Mouse (Mus musculus) forebrain, embryonic 16.5 days (tissue): Measurements from ENCODE around the gene Slc2a3. TPM values are rescaled to one million over a fixed set of nuclear protein-coding genes. Genes with fewer than 3 reads are reported as not detected.

Experiments used
- ATAC-seq: fragments of 200-750 bp; cut with Nextera tagmentation; 2 replicates; pipeline ENCODE4 v1.8.0; 2017; ENCODE audit warnings: mild to moderate bottlenecking, moderate library complexity
- H3K27ac ChIP-seq: fragments of 300-500 bp; sonication (generic); 2 replicates; pipeline ENCODE4 v1.5.1; 2014; ENCODE audit warnings: low read length, control low read depth
- H3K27me3 ChIP-seq: fragments of 300-500 bp; sonication (generic); replicated peaks from 2 replicates; pipeline ENCODE4 v1.6.1; 2014; ENCODE audit warnings: low read length; ENCODE audit not compliant: control insufficient read depth, insufficient read depth
- H3K36me3 ChIP-seq: fragments of 300-500 bp; sonication (generic); 2 replicates; pipeline ENCODE4 v1.6.1; 2014; ENCODE audit not compliant: control insufficient read depth, insufficient read depth
- H3K4me1 ChIP-seq: fragments of 300-500 bp; sonication (generic); replicated peaks from 2 replicates; pipeline ENCODE4 v1.6.1; 2014; ENCODE audit warnings: low read length; ENCODE audit not compliant: control insufficient read depth, insufficient read depth
- H3K4me2 ChIP-seq: fragments of 300-500 bp; sonication (generic); 2 replicates; pipeline ENCODE4 v1.6.1; 2014; ENCODE audit warnings: mild to moderate bottlenecking, low read length, control low read depth
- H3K4me3 ChIP-seq: fragments of 300-500 bp; sonication (generic); replicated peaks from 2 replicates; pipeline ENCODE4 v1.5.1; 2014; ENCODE audit warnings: mild to moderate bottlenecking, low read length, control low read depth
- H3K9ac ChIP-seq: fragments of 300-500 bp; sonication (generic); replicated peaks from 2 replicates; pipeline ENCODE4 v1.6.1; 2014; ENCODE audit warnings: low read depth, low read length, control low read depth
- H3K9me3 ChIP-seq: fragments of 300-500 bp; sonication (generic); 2 replicates; pipeline ENCODE4 v1.6.1; 2016; ENCODE audit warnings: low read length; ENCODE audit not compliant: control insufficient read depth
- WGBS: fragments of 180-500 bp; shearing (Covaris S2); extraction: QIAGEN DNeasy Blood & Tissue Kit; methylation state at CpG from one replicate; pipeline ENCODE4 v1.1.7; 2014; 5-methylcytosine and 5-hydroxymethylcytosine counted together
- polyA plus RNA-seq: library from polyadenylated mRNA; unstranded; fragments of >200 nt; fragmentation: Nextera tagmentation; extraction: Ambion mirVana; gene quantifications from 2 replicates; pipeline ENCODE4 v1.2.1, GENCODE M21; 2015

Slc2a3 gene
- polyA plus RNA-seq, 1 experiment from 2014 or later, result 33.7 TPM

DNA sequence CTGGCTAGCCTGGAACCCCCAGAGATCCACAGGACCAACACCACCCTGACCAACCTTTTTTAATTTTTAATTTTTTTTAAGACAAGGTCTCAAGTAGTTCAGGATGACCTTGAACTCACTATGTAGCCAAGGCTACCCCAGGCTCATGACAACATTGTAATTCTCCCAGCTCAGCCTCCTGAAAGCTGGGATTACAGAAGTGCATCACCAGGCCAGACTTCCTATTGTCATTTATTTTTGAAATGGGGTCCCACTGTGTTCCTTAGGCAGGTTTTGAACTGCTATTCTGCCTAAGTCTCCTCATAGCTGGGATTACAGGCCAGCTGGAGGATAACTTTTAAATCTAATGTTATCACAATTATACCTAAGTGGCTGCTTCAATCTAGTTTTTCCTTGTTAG lies 39.5 kb downstream of the Slc2a3 start:
- no peak overlapping the region for H3K4me2 ChIP-seq

DNA sequence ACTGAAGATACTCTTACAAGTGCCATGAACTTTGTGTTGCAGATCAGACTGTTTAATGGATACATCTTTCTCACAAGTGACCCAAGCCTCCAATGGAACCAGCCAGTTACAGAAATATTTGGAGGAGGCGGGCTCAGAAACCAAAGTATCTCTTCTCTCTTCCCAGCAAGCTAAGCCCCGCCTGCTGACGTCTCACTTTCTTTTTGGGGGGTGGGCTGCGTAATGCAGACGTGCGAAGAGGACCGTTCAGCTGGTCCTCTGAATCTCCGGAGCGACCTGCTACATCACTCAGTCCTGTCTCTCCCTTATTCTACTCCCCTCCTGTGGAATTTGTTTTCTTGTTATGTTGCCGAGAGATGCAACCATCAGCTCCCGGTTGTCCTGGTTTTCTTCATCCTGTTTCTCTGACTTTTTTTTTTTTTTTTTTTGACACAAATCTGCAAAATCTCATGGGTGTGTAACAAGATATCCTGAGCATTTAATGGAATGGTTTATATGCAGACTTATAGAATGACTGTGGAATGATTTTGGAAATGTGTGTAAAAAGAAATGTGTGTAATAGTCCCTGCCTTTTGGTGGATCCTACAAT lies 40.3 kb downstream of the Slc2a3 start:
- Histone ChIP-seq H3K9ac (peak overlapping the region; percentile 53), H3K4me1 (peaks cover 3% of the 10 kb centered on the region; the same call in 1 of the 2 replicates), H3K36me3 (no peaks in the 10 kb centered on the region), H3K27me3 (no peaks in the 10 kb centered on the region), H3K27ac (peak overlapping the region; percentile 67; the same call in 1 of the 2 replicates), H3K9me3 (no peaks in the 10 kb centered on the region), H3K4me2 (peak overlapping the region; percentile 53), H3K4me3 (peak overlapping the region; percentile 51)
- peak; percentile 79 for ATAC-seq
- WGBS, result under 1% methylated on average over 11 of the region's 11 CpGs

More for the DNA sequence above, 39.5 kb downstream of the Slc2a3 start:
- Histone ChIP-seq H3K36me3 (no peaks in the 10 kb centered on the region), H3K4me1 (peaks cover 4% of the 10 kb centered on the region; the same call in 1 of the 2 replicates), H3K27ac (no peak overlapping the region), H3K9me3 (no peaks in the 10 kb centered on the region), H3K9ac (no peak overlapping the region; the same call in 1 of the 2 replicates), H3K27me3 (no peaks in the 10 kb centered on the region), H3K4me3 (no peak overlapping the region)
- no peak for ATAC-seq

DNA sequence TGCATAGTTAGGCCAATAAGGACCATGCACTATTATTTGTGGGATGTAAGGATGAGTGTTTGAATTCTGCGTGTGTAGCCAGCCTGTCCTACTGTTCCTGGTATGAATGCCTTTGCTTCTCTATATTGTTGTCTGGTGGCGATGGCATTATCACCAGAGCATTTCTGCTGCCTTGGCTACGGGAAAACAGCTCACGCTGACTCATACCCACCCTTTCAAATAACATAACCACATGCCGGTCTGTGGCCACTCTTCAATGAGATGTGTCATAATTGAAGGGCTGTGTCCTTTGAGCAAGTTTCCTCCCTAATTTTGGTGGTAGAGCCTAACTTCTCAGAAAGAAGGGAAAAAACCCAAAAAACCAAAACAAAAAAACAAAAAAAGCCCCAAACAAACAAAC lies 42.7 kb downstream of the Slc2a3 start:
- Histone ChIP-seq H3K4me1 (no peaks in the 10 kb centered on the region), H3K4me2 (no peak overlapping the region), H3K9ac (no peak overlapping the region), H3K27ac (no peak overlapping the region), H3K36me3 (no peaks in the 10 kb centered on the region), H3K27me3 (no peaks in the 10 kb centered on the region), H3K9me3 (no peaks in the 10 kb centered on the region), H3K4me3 (no peak overlapping the region)
- ATAC-seq, result no peak
- 50% methylated on average over 5 of the region's 5 CpGs for WGBS

DNA sequence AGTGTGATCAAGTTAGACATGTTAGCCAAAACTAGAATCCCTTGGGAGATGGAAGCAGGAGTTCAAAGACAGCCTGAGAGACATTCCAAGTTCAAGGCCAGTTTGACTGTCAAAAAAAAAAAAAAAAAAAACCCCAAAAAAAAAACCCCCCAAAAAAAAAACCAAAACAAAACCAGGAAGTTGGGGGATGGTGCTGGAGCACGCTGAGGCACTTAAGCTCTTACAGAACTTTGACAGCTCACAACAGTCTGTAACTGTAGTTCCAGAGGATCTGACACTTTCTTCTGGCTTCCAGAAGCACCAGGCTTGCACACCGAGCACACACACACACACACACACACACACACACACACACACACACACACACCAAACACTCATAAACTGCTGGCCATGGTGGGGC lies 45.5 kb downstream of the Slc2a3 start:
- 70% methylated on average over 2 of the region's 2 CpGs for WGBS
- H3K4me1 ChIP-seq, result no peaks in the 10 kb centered on the region
- ATAC-seq, result no peak
- no peaks in the 10 kb centered on the region for H3K27me3 ChIP-seq
- H3K9me3 ChIP-seq, result no peaks in the 10 kb centered on the region
- no peak overlapping the region for H3K4me3 ChIP-seq
- no peak overlapping the region for H3K27ac ChIP-seq
- no peak overlapping the region for H3K4me2 ChIP-seq
- no peak overlapping the region for H3K9ac ChIP-seq
- H3K36me3 ChIP-seq, result no peaks in the 10 kb centered on the region

DNA sequence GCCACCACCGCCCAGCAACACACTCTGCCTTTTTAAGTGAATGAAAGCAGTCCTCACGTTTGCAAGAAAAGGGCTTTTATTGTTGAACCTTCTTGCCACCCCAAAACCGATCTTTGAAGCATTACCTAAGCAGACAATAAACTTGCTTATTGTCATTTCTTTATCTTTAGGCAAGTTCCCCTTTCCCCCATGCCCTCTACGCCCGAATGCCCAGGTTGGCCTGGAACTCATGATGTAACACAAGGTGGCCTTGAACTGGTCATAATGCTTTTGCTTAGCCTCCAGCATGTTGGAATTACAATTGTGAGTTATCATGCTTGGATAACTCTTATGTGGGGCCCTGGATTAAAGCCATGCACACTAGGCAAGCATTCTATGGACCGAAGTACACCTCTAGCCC lies 50.9 kb downstream of the Slc2a3 start:
- no peaks in the 10 kb centered on the region for H3K9me3 ChIP-seq
- H3K4me2 ChIP-seq, result no peak overlapping the region
- H3K9ac ChIP-seq, result no peak overlapping the region
- H3K27ac ChIP-seq, result no peak overlapping the region
- WGBS, result 73% methylated on average over 6 of the region's 6 CpGs
- no peaks in the 10 kb centered on the region for H3K36me3 ChIP-seq
- no peaks in the 10 kb centered on the region for H3K27me3 ChIP-seq
- H3K4me1 ChIP-seq, result no peaks in the 10 kb centered on the region
- H3K4me3 ChIP-seq, result no peak overlapping the region
- no peak for ATAC-seq

DNA sequence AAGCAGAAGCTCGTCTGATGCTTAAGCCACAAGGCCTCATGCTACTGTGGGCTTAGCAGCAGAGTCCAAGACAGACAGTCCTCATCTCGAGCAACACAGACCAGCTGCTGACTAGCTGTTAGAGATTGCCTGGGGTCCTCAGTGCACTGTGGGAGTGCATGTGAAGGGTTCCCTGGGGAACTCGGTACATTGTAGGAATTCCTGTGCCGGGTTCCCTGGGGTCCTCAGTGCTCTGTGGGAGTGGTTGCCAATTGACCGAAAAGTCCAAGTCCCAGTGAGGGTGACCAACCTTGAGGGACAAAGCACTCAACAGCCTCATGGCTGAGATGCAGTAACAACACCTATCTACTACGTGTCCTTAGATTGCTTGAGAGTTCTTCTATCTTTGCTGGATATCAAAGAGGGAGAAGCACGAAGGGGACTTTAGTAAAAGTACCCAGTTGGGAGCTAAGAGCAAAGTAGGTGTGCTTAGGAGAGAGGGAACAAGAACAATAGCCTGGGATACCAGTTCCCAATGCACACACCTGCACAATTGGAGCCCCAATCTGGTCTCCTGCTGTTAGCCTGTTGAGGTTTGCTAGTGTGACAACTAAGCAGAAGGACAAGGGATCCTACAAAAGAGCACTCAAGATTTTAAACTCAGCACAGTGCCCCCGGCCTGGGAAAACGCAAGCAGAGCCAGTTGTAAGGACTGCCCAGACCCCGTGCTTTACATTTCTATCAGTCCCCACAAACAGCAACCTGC lies 56.8 kb downstream of the Slc2a3 start:
- H3K27ac ChIP-seq, result no peak overlapping the region
- H3K4me2 ChIP-seq, result no peak overlapping the region
- no peak overlapping the region for H3K4me3 ChIP-seq
- peaks cover 17% of the 10 kb centered on the region for H3K4me1 ChIP-seq
- no peaks in the 10 kb centered on the region for H3K36me3 ChIP-seq
- no peaks in the 10 kb centered on the region for H3K9me3 ChIP-seq
- ATAC-seq, result no peak
- 32% methylated on average over 10 of the region's 10 CpGs for WGBS
- no peak overlapping the region for H3K9ac ChIP-seq
- peaks cover 14% of the 10 kb centered on the region; the same call in 1 of the 2 replicates for H3K27me3 ChIP-seq

DNA sequence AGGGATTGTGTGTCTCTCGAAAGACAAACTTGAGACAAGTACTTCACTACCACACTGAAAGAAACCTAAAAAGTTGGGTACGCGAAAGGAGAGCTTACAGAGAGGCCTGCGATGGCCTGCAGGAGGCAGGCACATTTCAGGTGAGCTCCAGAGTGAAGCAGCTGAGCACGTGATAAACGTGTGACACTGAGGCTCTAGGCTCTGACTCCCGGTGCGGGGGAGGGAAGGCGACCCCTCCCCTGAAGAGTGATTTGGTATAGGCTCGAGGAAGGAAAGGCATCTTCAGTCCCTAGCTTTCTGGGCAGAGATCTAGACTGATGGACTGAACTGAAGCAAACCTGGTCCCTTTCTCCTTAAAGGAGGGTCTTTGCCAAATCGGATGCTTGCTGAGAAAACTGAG lies 58.1 kb downstream of the Slc2a3 start:
- Histone ChIP-seq H3K4me1 (peaks cover 17% of the 10 kb centered on the region), H3K27me3 (peaks cover 14% of the 10 kb centered on the region; the same call in 1 of the 2 replicates), H3K4me2 (no peak overlapping the region), H3K9me3 (no peaks in the 10 kb centered on the region), H3K4me3 (no peak overlapping the region), H3K9ac (no peak overlapping the region), H3K36me3 (no peaks in the 10 kb centered on the region), H3K27ac (no peak overlapping the region)
- WGBS, result 21% methylated on average over 11 of the region's 11 CpGs
- ATAC-seq, result no peak

DNA sequence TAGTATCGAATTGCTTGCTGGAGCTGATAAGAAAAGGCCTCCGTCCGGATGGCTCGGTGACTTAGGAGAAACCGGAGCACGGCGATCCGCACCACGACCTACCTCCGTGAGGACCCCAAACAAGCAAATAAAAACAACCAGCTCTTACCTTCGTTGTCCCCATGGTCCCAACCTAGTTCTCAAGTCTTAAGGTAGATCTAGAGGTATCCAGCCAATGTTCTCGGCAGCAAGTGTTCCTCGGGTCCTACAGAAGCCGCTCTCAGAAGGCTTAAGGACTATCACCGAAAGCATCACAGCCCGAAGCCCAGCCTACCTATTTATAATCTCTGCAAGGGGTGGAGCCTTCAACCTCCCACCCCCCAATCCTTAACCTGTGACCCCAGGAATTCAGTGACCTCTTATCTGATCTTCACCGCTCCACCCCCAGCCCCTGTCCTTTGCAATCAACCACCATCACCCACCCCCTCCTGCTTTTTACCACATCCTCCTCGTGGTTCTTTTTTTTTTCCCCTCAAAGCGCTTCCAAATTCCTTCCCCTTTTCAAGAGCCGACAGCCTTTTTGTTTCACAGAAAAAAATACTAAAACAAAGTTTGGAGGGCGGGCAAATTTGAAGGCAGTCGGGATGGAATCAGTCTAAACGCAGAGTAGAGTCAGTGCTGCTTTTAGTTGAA lies 59.1 kb downstream of the Slc2a3 start:
- no peak overlapping the region for H3K27ac ChIP-seq
- WGBS, result under 1% methylated on average over 23 of the region's 23 CpGs

DNA sequence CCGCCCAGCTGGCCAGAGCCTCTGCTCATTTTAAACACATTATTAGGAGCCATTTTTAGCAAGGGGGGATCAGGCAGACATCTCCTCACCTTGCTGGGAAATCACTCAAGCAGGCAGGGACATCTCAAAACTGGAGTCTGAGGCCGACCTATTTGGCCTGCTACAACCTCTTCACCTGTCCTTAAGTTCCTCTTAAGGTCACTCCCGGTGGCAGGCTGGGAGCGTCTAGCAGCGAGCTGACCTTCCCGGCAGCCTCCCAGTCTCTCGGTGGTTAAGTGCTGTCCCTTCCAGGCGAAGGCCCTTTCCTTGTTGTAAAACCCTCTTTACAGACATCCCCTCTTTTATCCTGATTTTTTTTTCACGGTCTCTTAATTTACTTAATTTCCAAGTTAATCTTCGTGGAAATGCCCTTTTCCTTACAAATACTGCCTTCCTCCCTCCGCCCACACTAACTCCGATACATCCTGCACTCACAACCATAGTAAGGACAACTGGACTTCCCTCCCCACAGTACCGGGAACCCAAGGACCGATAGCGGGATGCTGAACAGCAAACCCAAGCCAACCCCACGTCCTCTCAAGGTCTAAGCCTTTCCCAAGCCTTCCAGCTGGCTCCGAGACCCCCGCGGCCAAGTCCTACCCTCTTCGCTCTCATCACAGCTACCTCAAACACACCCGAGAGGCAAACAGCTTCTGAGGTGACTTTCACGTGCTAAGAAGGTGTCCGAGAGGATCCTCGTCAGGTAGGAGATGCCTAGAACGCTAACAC lies 59.8 kb downstream of the Slc2a3 start:
- 4% methylated on average over 25 of the region's 25 CpGs for WGBS
- Histone ChIP-seq H3K4me3 (peak overlapping the region; percentile 73), H3K9me3 (no peaks in the 10 kb centered on the region), H3K9ac (peak overlapping the region; percentile 52), H3K27me3 (peaks cover 14% of the 10 kb centered on the region; the same call in 1 of the 2 replicates), H3K36me3 (no peaks in the 10 kb centered on the region), H3K4me1 (peaks cover 17% of the 10 kb centered on the region), H3K4me2 (peak overlapping the region; percentile 70), H3K27ac (no peak overlapping the region)
- peak; percentile 6; the same call in 1 of the 2 replicates for ATAC-seq

More for the DNA sequence above, 59.1 kb downstream of the Slc2a3 start:
- Histone ChIP-seq H3K4me2 (peak overlapping the region; percentile 70), H3K4me3 (peak overlapping the region; percentile 73), H3K36me3 (no peaks in the 10 kb centered on the region), H3K4me1 (peaks cover 17% of the 10 kb centered on the region), H3K27me3 (peaks cover 14% of the 10 kb centered on the region; the same call in 1 of the 2 replicates), H3K9me3 (no peaks in the 10 kb centered on the region), H3K9ac (peak overlapping the region; percentile 52)
- ATAC-seq, result peak; percentile 77
